Mouse (Mus musculus) forebrain, embryonic 10.5 days (tissue): ENCODE data around the gene Nfatc2. TPM values are rescaled to one million over a fixed set of nuclear protein-coding genes. Genes with fewer than 3 reads are reported as not detected.

ENCODE experiments used
- DNase-seq: peaks from one replicate; pipeline ENCODE4 v3.0.0-alpha.2; 2017; ENCODE audit warnings: low spot score; ENCODE audit errors: extremely low spot score
- H3K27ac ChIP-seq: fragments of 300-500 bp; sonication (generic); 2 replicates; pipeline ENCODE4 v1.5.1; 2016; ENCODE audit warnings: mild to moderate bottlenecking
- H3K27me3 ChIP-seq: fragments of 300-500 bp; sonication (generic); 2 replicates; pipeline ENCODE4 v1.6.1; 2016; ENCODE audit warnings: mild to moderate bottlenecking; ENCODE audit not compliant: poor library complexity, severe bottlenecking
- H3K36me3 ChIP-seq: fragments of 300-500 bp; sonication (generic); replicated peaks from 2 replicates; pipeline ENCODE4 v1.6.1; 2016; ENCODE audit warnings: mild to moderate bottlenecking, moderate library complexity
- H3K4me1 ChIP-seq: fragments of 300-500 bp; sonication (generic); 2 replicates; pipeline ENCODE4 v1.6.1; 2016
- H3K4me3 ChIP-seq: fragments of 300-500 bp; sonication (generic); 2 replicates; pipeline ENCODE4 v1.5.1; 2016; ENCODE audit warnings: mild to moderate bottlenecking, moderate library complexity
- H3K9me3 ChIP-seq: fragments of 300-500 bp; sonication (generic); 2 replicates; pipeline ENCODE4 v1.6.1; 2016; ENCODE audit warnings: mild to moderate bottlenecking, moderate library complexity
- WGBS: fragments of 180-500 bp; shearing (Covaris S2); methylation state at CpG from one replicate; pipeline ENCODE4 v1.1.7; 2016; 5-methylcytosine and 5-hydroxymethylcytosine counted together
- polyA plus RNA-seq: library from polyadenylated mRNA; unstranded; fragments of >200 nt; fragmentation: Nextera tagmentation; extraction: Ambion mirVana; gene quantifications from 2 replicates; pipeline ENCODE4 v1.2.1, GENCODE M21; 2016

Nfatc2 gene
- polyA plus RNA-seq, 1 experiment from 2014 or later, result 0.53 TPM

GRCm38 (mm10) chr2:168488158-168488925 lies 113.1 kb downstream of the Nfatc2 start:
- Histone ChIP-seq H3K4me3 (no peak overlapping the region), H3K27me3 (no peaks in the 10 kb centered on the region), H3K27ac (no peak overlapping the region), H3K36me3 (no peaks in the 10 kb centered on the region), H3K9me3 (no peaks in the 10 kb centered on the region), H3K4me1 (no peaks in the 10 kb centered on the region; the same call in 1 of the 2 replicates)
- WGBS, result 85% methylated on average over 11 of the region's 11 CpGs
- DNase-seq, result no peak

GRCm38 (mm10) chr2:168481121-168481520 lies 120.3 kb downstream of the Nfatc2 start:
- 93% methylated on average over 14 of the region's 14 CpGs for WGBS
- Histone ChIP-seq H3K4me1 (no peaks in the 10 kb centered on the region; the same call in 1 of the 2 replicates), H3K27ac (no peak overlapping the region), H3K36me3 (no peaks in the 10 kb centered on the region), H3K9me3 (no peaks in the 10 kb centered on the region), H3K4me3 (no peak overlapping the region), H3K27me3 (no peaks in the 10 kb centered on the region)
- no peak for DNase-seq

GRCm38 (mm10) chr2:168480692-168481091 lies 120.8 kb downstream of the Nfatc2 start:
- DNase-seq, result no peak
- Histone ChIP-seq H3K27me3 (no peaks in the 10 kb centered on the region), H3K4me1 (no peaks in the 10 kb centered on the region), H3K36me3 (no peaks in the 10 kb centered on the region), H3K27ac (no peak overlapping the region), H3K9me3 (no peaks in the 10 kb centered on the region), H3K4me3 (no peak overlapping the region)
- 86% methylated on average over 6 of the region's 6 CpGs for WGBS

GRCm38 (mm10) chr2:168479930-168480329 lies 121.5 kb downstream of the Nfatc2 start:
- 85% methylated on average over 15 of the region's 15 CpGs for WGBS
- no peaks in the 10 kb centered on the region for H3K9me3 ChIP-seq
- H3K27ac ChIP-seq, result no peak overlapping the region

GRCm38 (mm10) chr2:168478431-168478830 lies 123.0 kb downstream of the Nfatc2 start:
- no peaks in the 10 kb centered on the region for H3K36me3 ChIP-seq
- H3K27ac ChIP-seq, result no peak overlapping the region
- peaks cover 11% of the 10 kb centered on the region for H3K4me1 ChIP-seq
- no peaks in the 10 kb centered on the region for H3K9me3 ChIP-seq
- H3K27me3 ChIP-seq, result peaks cover 19% of the 10 kb centered on the region
- no peak for DNase-seq
- H3K4me3 ChIP-seq, result no peak overlapping the region
- 77% methylated on average over 7 of the region's 7 CpGs for WGBS

More at GRCm38 (mm10) chr2:168479930-168480329, 121.5 kb downstream of the Nfatc2 start:
- Histone ChIP-seq H3K4me3 (no peak overlapping the region), H3K27me3 (peaks cover 4% of the 10 kb centered on the region; the same call in 1 of the 2 replicates), H3K4me1 (peaks cover under 1% of the 10 kb centered on the region; the same call in 1 of the 2 replicates), H3K36me3 (no peaks in the 10 kb centered on the region)
- DNase-seq, result no peak

- Histone ChIP-seq H3K36me3 (no peaks in the 10 kb centered on the region), H3K9me3 (no peaks in the 10 kb centered on the region), H3K27ac (peak overlapping the region; percentile 73; the same call in 1 of the 2 replicates), H3K4me1 (peaks cover 25% of the 10 kb centered on the region), H3K27me3 (peaks cover 47% of the 10 kb centered on the region), H3K4me3 (no peak overlapping the region)
- 62% methylated on average over 9 of the region's 9 CpGs for whole genome bisulfite sequencing
- DNase-seq, result no peak
Observed at GRCm38 (mm10) chr2:168473496-168473895, 128.0 kb downstream of the Nfatc2 start.

- no peaks in the 10 kb centered on the region for H3K36me3 ChIP-seq
- H3K4me3 ChIP-seq, result peak overlapping the region; percentile 52
- no peaks in the 10 kb centered on the region for H3K9me3 ChIP-seq
- peaks cover 47% of the 10 kb centered on the region for H3K27me3 ChIP-seq
- peak overlapping the region; percentile 73 for H3K27ac ChIP-seq
- DNase-seq, result peak; percentile 62
- peaks cover 25% of the 10 kb centered on the region for H3K4me1 ChIP-seq
- 5% methylated on average over 16 of the region's 16 CpGs for WGBS
Observed at GRCm38 (mm10) chr2:168472899-168473298, 128.6 kb downstream of the Nfatc2 start.

- WGBS, result 14% methylated on average over 4 of the region's 4 CpGs
- Histone ChIP-seq H3K27ac (no peak overlapping the region), H3K4me1 (peaks cover 33% of the 10 kb centered on the region), H3K36me3 (no peaks in the 10 kb centered on the region), H3K9me3 (no peaks in the 10 kb centered on the region), H3K27me3 (peaks cover 33% of the 10 kb centered on the region), H3K4me3 (no peak overlapping the region)
- DNase-seq, result peak; percentile 53
Observed at GRCm38 (mm10) chr2:168469032-168469431, 132.4 kb downstream of the Nfatc2 start.

GRCm38 (mm10) chr2:168467166-168467565 lies 134.3 kb downstream of the Nfatc2 start:
- no peak for DNase-seq
- H3K4me1 ChIP-seq, result peaks cover 20% of the 10 kb centered on the region
- H3K36me3 ChIP-seq, result no peaks in the 10 kb centered on the region
- H3K27ac ChIP-seq, result no peak overlapping the region
- no peak overlapping the region for H3K4me3 ChIP-seq
- peaks cover 19% of the 10 kb centered on the region for H3K27me3 ChIP-seq
- 88% methylated on average over 5 of the region's 5 CpGs for WGBS
- no peaks in the 10 kb centered on the region for H3K9me3 ChIP-seq

- 43% methylated on average over 9 of the region's 9 CpGs for WGBS
- Histone ChIP-seq H3K4me3 (no peak overlapping the region), H3K27ac (peak overlapping the region; percentile 32), H3K36me3 (no peaks in the 10 kb centered on the region), H3K27me3 (peaks cover 12% of the 10 kb centered on the region), H3K9me3 (no peaks in the 10 kb centered on the region), H3K4me1 (peaks cover 30% of the 10 kb centered on the region)
- no peak for DNase-seq
Observed at GRCm38 (mm10) chr2:168466066-168466465, 135.4 kb downstream of the Nfatc2 start.

- H3K4me3 ChIP-seq, result no peak overlapping the region
- peak overlapping the region; percentile 32 for H3K27ac ChIP-seq
- H3K4me1 ChIP-seq, result peaks cover 34% of the 10 kb centered on the region
- WGBS, result 79% methylated on average over 5 of the region's 5 CpGs
- no peaks in the 10 kb centered on the region for H3K9me3 ChIP-seq
- DNase-seq, result no peak
- H3K36me3 ChIP-seq, result no peaks in the 10 kb centered on the region
- H3K27me3 ChIP-seq, result peaks cover 9% of the 10 kb centered on the region
Observed at GRCm38 (mm10) chr2:168465646-168466045, 135.8 kb downstream of the Nfatc2 start.

GRCm38 (mm10) chr2:168461865-168462264 lies 139.6 kb downstream of the Nfatc2 start:
- Histone ChIP-seq H3K4me1 (peaks cover 34% of the 10 kb centered on the region), H3K27me3 (no peaks in the 10 kb centered on the region), H3K4me3 (no peak overlapping the region), H3K9me3 (no peaks in the 10 kb centered on the region), H3K36me3 (no peaks in the 10 kb centered on the region), H3K27ac (0 out of 2 replicates have a peak overlapping the region, but pooled peaks have one; percentile 35)
- no peak for DNase-seq
- WGBS, result 83% methylated on average over 9 of the region's 9 CpGs

- DNase-seq, result no peak
- Histone ChIP-seq H3K27me3 (no peaks in the 10 kb centered on the region), H3K4me3 (no peak overlapping the region), H3K27ac (no peak overlapping the region), H3K4me1 (peaks cover 22% of the 10 kb centered on the region), H3K9me3 (no peaks in the 10 kb centered on the region), H3K36me3 (no peaks in the 10 kb centered on the region)
- WGBS, result 69% methylated on average over 5 of the region's 5 CpGs
Observed at GRCm38 (mm10) chr2:168459627-168460026, 141.8 kb downstream of the Nfatc2 start.
